Mouse (Mus musculus) left cerebral cortex, adult 2 months (tissue): ENCODE results near the gene Patj. TPM values are rescaled to one million over a fixed set of nuclear protein-coding genes. Genes with fewer than 3 reads are reported as not detected.

Experiments used
- DNase-seq, 2 experiments: peaks; one replicate each; pipeline ENCODE4 v3.0.0; 2021 to 2022; ENCODE audit warnings: low spot score in 2 of 2, mixed read lengths in 1 of 2; ENCODE audit errors: extremely low spot score in 1 of 2
- H3K27ac ChIP-seq: fragments of 200-600 bp; 2 replicates; pipeline ENCODE4 v1.8.1; 2022
- H3K4me3 ChIP-seq: fragments of 200-600 bp; 2 replicates; pipeline ENCODE4 v1.8.1; 2022
- CTCF ChIP-seq: fragments of 200-600 bp; IDR thresholded peaks from 2 replicates; pipeline ENCODE4 v1.8.1; 2022; ENCODE audit warnings: antibody characterized with exemption, mild to moderate bottlenecking, moderate library complexity
- intact Hi-C: fragments of 180-260 bp; cut with DNase I; formaldehyde crosslinking; loops from one replicate; pipeline ENCODE4 v1.15.1; 2025
- total RNA-seq, 2 experiments: library from RNA; stranded (reverse); gene quantifications; 2 replicates each; pipeline ENCODE4 v1.2.3; 2021

Patj gene
- total RNA-seq, 2 experiments from 2014 or later: 16.0 to 17.5 TPM

GRCm38 (mm10) chr4:98563082-98563481 lies 167.5 kb downstream of the Patj start:
- DNase-seq: no peak
- intact Hi-C loops: no loop called here
- Histone ChIP-seq H3K4me3 (no peak overlapping the region), H3K27ac (no peak overlapping the region)
- TF ChIP-seq CTCF: no peak

DNA sequence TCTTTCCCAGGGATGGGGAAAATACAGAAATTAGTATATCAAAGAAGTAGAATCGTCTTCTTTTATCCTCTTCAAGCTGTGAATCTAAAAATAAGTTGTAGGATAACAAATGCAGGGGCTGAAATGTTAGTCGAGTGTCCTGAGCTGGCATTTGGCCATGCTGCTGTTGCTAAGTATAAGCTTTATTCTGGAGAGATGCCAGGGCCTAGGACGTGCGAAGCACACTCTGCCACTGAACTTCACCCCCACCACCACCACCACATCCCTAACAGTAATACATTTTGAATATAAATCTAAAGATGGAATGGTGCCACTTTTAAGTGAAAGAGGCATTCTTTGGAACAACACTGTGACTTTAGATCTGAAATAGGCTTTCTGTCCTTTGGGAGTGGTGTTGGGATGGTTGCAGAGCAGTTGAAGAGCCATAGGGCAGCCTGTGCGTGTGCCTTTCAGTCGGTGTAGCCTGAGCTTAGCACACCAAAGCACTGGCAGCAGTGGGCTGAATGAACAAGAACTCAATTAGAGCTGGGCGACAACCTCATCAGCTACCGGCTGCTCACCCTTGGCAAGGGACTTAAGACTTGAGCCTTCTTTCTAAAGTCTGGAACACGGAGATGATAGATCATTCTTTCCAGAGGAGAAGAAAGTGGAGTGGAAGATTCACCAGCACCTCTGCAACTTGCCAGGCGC lies 168.1 kb downstream of the Patj start:
- intact Hi-C loops: no loop called here
- TF ChIP-seq CTCF: no peak
- no peak overlapping the region for H3K27ac ChIP-seq
- DNase-seq: no peak
- H3K4me3 ChIP-seq: no peak overlapping the region

- intact Hi-C loops: no loop called here
- no peak overlapping the region for H3K4me3 ChIP-seq
- DNase-seq: no peak
- no peak for TF ChIP-seq CTCF
- H3K27ac ChIP-seq: no peak overlapping the region
These were observed 168.7 kb downstream of the Patj start for GRCm38 (mm10) chr4:98564196-98564865.

DNA sequence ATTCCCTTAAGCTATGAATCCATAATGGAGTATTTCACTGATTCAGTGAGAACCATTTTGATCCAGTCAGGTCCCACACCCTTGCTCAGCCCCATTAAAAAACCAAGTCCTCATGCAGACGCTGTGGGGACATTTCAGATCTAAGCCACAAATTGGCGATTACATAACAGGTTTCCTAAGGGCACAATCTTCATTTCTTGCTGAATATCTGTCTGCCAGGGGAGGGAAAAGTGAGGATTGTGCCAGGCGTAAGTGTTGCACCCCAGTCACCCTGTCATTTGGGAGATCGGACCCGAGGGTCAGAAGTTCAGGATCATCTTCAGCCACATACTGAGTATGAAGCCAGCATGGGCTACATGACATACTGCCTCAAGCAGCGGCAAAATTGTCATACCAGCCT lies 171.2 kb downstream of the Patj start:
- TF ChIP-seq CTCF: no peak
- Histone ChIP-seq H3K27ac (no peak overlapping the region), H3K4me3 (no peak overlapping the region)
- intact Hi-C loops: no loop called here
- no peak for DNase-seq

- intact Hi-C loops: no loop called here
- no peak for TF ChIP-seq CTCF
- no peak overlapping the region for H3K27ac ChIP-seq
- no peak for DNase-seq
- H3K4me3 ChIP-seq: no peak overlapping the region
These were observed 171.9 kb downstream of the Patj start for GRCm38 (mm10) chr4:98567457-98567856.

DNA sequence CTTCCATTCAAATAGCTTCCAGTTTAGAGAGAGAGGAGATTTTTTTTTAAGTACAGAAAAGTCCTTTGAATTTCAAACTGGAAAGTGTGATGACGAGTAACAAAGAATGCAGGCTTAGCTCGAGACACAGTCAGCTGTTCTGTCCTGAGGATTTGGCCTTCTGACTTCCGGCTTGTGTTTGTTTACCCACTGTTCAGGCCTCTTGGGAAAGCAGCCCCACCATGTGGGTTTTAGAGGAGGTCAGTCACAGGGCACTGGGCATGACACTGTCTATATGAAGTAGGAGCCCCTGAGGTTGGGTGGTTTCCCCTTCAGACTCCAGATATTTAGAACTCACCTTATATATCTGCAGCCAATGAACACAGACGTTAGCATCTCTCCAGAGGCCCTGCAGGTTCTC lies 174.3 kb downstream of the Patj start:
- no peak overlapping the region for H3K27ac ChIP-seq
- H3K4me3 ChIP-seq: no peak overlapping the region
- no peak for DNase-seq
- TF ChIP-seq CTCF: no peak
- intact Hi-C loops: no loop called here

- intact Hi-C loops: no loop called here
- no peak overlapping the region for H3K27ac ChIP-seq
- no peak for TF ChIP-seq CTCF
- no peak for DNase-seq
- no peak overlapping the region for H3K4me3 ChIP-seq
These were observed 181.7 kb downstream of the Patj start for GRCm38 (mm10) chr4:98577275-98577674.

DNA sequence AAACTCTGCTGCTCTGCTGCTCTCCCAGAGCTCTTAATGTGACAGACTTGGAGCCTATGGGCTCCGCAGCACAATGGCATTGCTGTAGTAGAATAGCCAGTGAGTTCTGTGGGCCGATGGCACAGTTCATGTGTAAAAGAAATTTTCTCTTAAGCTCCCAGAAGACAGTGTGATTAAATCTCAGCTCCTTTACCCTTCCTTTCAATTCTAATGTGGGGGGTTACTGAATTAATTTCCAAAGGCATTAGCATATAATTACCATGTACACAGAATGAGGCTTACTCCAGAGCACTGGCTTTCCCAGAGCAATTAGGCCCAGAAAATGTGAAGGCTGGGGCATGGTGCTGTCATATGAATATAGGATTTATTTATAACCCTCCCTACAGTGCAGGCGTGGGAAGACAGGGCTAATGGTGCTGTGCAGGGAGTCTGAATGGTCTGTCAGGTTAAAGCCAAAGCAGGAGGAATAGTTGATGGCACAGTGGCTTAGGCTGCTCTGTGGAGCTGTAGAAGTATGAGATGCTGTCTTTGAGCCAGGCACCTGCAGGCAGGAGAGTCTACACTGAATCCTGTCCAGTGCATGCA lies 182.5 kb downstream of the Patj start:
- DNase-seq: peak in 1 of 2 experiments; percentile 26
- no peak for TF ChIP-seq CTCF
- intact Hi-C loops: no loop called here
- Histone ChIP-seq H3K27ac (no peak overlapping the region), H3K4me3 (no peak overlapping the region)

GRCm38 (mm10) chr4:98581456-98581855 lies 185.9 kb downstream of the Patj start:
- no peak overlapping the region for H3K4me3 ChIP-seq
- TF ChIP-seq CTCF: no peak
- no peak overlapping the region for H3K27ac ChIP-seq
- DNase-seq: no peak
- intact Hi-C loops: no loop called here

GRCm38 (mm10) chr4:98584023-98584422 lies 188.4 kb downstream of the Patj start:
- intact Hi-C loops: no loop called here
- no peak for DNase-seq
- no peak overlapping the region for H3K4me3 ChIP-seq
- no peak overlapping the region for H3K27ac ChIP-seq
- TF ChIP-seq CTCF: no peak

DNA sequence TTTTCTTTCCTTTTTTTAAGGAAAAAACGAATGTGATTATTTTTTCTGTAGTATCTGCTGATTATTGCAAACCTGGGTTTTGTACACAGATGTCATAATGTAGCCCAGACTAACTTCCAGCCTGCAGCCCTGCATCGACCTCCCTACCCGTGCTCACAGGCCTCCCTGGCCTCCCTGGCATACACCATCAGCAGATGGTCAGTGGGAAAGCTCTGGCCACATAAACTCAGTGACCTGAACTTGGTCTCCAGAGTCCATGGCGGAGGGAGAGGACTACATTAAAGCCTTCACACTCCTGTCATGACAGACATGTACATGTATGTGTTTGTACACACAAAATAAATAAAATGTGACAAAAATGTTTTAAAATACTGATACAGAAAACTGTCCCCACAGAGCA lies 190.7 kb downstream of the Patj start:
- no peak overlapping the region for H3K27ac ChIP-seq
- no peak for TF ChIP-seq CTCF
- DNase-seq: no peak
- intact Hi-C loops: no loop called here
- no peak overlapping the region for H3K4me3 ChIP-seq

- H3K27ac ChIP-seq: no peak overlapping the region
- no peak for DNase-seq
- intact Hi-C loops: no loop called here
These were observed 192.1 kb downstream of the Patj start for GRCm38 (mm10) chr4:98587686-98588085.

More at GRCm38 (mm10) chr4:98587686-98588085, 192.1 kb downstream of the Patj start:
- no peak for TF ChIP-seq CTCF
- H3K4me3 ChIP-seq: no peak overlapping the region
